Mouse (Mus musculus) spleen, postnatal 14 days (tissue): ENCODE results near the gene Ppp5c.

Experiments
- DNase-seq, 2 experiments: peaks; one replicate each; pipeline ENCODE4 v3.0.0; 2021 to 2022; ENCODE audit warnings: low spot score in 2 of 2

The Ppp5c gene

DNA sequence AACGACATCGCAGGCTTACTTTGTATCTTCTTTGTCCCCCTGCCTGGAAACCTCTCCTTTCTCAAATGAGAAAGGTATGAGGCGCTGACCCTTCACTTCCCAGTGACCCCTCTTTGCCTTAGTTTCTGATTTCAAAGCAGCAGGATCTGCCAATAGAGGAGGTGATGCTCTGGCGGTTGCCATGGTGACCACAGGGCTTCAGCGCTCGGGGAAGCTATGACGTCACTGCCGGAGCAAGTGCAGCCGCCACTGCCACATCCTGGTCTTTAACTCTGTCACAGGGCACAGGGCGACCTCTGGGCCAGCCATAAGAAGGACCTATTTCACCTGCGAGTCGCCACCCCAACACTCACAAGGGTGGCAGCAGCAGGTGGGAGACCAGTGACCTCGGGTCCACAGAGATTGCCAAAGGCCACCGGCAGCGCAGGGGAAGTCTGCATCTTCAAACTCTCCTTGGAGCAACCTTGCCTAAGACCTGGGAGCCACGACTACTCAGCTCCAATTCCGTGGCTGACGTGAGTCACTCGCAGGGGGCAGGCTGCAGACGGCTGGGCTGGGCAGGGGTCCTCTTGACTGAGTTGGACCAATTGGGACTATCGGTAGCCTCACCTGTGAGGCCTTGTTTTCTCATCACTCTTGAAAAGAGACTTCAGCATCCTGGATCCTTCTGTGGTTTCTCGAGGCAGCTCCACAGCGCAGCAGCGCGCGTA lies 44.7 kb downstream of the Ppp5c start, which contains the start of gene Gm42372:
Gm42372 (plus strand) TSS at position 228 of the 710 bp plus-strand sequence.
- DNase-seq, result peak in 1 of 2 experiments; percentile 29

DNA sequence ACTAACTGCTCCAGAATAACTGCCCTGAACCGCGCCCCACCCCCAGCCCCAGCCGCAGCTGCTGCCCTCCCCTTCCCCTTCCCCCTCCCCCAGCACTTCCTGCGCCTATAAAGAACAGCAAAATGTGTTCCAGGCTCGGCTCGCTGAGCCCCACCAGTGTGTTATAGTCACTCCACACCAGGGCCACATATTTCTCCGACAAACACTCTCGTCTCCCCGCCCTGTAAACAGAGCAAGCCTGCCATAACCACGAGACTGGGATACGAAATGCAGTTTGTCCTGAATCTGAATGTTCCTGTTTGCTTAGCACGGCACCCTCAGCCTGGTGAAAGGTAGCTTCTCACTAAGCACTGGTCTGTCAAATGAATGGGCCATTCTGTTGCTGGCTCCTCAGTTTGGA lies 47.4 kb downstream of the Ppp5c start:
- DNase-seq, result no peak

DNA sequence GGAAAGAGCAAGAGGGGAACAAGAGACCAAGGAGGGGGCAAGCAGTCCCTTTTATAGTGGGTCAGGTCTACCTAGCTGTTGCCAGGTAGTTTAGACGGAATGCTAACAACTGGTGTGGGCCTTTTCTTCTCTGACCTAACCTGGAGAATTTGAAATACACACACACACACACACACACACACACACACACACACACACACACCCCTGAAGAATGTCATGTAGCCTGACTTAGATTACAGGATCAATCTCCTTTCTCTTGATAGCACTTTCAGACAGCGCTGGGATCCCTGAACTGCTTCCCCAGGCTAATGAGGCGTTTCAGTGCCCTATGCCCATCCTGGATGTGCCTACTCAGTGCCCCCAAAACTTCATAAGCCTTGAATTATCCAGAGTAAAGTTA lies 49.1 kb downstream of the Ppp5c start:
- no peak for DNase-seq

DNA sequence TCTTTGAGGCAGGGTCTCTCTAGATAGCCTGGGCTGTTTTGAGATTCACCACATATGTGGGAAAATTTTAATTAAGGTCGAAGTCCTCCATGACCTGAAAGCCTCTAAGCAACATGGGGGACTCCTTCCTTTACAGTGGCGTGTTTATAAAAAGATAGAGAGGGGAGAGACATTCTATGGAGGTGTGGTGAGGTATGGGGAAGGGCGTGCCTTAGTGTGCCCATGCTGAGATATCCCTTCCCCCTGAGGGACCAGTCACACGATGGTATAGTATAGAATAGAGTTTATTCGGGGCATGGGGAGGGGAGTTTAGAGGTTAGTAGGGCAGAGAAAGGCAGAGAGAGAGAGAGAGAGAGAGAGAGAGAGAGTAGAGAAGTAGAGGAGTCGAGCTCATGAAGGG lies 49.6 kb downstream of the Ppp5c start:
- no peak for DNase-seq

DNA sequence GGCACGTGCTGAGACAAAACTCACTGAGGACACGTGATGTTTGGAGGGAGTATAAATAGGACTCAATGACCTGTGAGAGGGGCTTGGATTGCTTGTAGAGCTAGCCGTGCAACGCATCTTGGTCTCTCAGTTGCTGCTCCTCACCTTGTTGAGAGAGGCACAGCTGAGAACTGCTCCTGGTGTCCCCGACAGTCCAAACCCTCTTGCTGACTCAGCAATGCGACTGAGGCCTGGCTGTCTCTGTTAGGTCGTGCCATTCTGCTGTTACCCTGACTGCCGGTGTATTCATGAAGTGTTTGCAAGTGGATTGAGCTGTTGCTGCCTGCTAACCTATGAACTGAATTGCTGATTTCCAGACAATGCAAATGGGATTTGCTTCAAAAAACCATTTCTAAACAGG lies 51.4 kb downstream of the Ppp5c start:
- no peak for DNase-seq

DNA sequence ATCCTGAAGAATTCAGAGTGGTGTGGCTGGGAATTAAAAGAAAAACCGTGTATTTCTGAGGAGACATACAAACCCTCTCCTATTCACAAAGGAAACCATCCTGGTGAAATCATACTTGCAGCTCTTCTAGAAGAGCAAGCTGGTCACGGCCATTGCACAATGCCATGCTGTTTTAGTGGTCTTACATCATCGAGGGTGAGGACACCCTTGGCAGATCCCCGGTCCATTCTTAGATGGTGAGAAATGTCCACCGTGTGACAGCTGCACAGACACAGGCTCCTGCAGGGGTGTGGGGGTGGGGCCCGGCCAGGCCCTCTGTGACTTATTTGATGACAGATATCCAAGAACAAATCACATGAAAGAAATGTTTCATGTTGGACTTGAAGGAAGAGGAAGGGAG lies 53.7 kb downstream of the Ppp5c start:
- DNase-seq, result no peak

DNA sequence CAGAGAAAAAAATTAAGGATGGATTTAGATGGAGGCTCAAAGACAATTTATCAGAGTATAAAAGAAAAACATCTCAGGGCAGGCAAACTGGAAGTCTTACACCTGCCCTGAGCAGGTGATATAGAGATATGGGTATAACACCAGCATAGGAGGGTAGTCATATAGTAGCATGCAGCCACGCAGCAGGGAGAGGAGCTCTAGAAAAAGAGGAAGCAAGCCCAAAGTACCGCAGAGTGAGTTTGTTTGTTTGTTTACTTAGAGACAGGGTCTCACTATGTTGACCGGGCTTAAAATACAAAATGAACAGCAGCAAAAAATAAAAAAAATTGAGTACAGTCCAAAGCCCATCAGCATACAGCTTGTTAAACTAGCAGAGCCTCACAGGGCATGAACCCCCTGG lies 56.6 kb downstream of the Ppp5c start:
- DNase-seq, result no peak

DNA sequence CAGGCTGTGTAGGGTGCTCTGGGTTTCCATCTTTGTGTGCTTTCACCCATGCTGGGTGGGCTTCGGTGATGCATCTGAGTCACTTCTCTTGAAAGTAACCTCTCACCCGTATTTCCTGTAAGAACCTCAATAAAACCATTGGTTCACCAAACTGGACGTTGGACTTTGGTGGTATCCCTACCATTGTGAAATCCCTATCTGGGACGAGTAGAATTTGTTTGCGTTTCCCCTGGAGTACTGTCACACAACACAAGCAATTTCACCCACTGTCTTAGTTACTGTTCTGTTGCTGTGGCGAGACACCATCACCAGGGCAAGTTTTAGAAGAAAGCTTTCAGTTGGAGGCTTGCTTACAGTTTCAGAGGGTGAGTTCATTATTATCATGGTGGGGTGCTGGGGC lies 59.3 kb downstream of the Ppp5c start:
- no peak for DNase-seq

DNA sequence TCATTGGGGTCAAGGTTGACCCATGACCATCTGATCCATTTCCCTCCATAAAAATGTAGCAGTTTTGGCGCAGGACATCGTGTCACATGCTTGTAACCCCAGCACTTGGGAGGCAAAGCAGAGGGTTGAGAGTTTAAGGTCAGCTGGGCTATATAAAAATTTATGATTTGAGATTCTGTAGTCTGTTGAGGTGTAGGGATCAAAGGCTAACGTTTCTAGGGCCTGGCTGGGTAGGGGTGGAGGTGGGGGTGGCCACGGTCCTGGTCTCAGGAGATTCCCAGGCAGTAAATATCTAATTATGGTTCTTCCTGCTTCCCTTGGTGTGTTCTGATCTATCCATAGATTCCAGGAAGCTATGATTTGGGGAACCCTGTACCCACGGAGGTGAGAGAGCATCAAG lies 66.0 kb downstream of the Ppp5c start:
- DNase-seq, result no peak

DNA sequence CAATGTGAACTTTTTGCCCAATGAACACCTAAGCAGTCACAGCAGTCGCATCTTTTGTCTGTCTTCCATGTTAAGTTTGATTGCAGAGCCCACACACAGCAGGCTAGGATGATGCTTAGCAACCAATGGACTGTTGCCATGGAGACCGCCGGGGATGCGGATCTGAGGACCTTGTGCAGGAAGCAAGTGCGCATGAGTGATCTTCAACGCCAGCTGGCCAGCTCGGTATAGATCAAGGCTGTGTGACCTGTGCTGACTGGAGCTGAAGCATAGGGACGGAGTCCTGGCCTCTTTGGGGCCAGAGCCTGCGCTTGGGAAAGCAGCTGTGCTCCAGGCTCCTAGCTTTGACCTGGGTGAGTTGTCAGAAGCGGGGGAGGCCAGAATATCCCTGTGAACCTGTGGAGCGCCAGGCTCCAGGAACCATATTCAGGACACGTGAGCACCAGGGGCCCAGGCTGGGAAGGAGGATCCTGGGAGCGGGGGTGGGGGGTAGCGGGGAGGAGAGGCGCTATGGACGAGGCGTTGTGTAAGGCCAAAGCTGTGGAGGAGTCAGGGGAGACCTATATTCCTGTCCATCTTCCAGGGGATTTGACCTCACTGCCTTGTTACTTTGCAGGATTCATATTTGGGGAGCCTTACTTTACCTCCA lies 68.1 kb downstream of the Ppp5c start, which contains the start of gene Pnmal1:
Pnmal1 (plus strand) TSS at position 141 of the 649 bp plus-strand sequence.
- no peak for DNase-seq

DNA sequence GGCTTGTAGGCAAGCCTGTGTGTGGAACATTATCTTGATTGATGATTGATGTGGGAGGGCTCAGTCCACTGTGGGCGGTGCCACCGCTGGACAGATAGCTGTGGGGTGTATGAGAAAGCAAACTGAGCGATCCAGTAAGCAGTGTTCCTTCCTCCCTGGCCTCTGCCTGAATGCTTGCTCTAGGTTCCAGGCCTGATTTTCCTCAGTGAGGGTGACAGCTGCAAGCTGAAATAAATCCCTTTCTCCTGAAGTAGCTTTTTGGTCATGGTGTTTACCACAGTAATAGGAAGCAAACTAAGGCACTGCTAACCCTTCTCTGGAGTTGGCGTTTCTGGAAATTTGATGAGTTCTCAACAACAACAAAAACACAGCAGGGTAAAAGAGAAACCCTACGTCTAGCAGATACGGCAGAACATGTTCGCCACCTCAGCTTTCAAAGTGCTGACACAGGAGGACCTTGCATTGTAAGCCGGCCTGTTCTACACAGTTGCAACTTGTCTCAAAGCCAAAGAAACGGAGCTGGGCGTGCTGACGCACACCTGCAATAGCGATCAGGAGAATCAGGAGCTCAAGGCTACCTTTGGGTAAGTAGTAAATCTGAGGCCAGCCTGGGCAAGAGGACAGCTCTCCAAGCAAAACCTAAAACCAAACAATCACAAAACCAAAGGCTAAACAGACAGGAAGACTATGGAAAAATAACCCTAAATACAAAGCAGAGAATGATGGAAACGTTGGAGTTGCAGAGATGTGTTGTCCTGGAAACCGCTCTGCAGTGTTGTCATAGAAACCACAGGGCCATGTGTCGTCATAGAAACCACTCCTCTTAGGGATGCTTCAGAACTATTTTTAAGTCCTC lies 71.1 kb downstream of the Ppp5c start:
- no peak for DNase-seq

DNA sequence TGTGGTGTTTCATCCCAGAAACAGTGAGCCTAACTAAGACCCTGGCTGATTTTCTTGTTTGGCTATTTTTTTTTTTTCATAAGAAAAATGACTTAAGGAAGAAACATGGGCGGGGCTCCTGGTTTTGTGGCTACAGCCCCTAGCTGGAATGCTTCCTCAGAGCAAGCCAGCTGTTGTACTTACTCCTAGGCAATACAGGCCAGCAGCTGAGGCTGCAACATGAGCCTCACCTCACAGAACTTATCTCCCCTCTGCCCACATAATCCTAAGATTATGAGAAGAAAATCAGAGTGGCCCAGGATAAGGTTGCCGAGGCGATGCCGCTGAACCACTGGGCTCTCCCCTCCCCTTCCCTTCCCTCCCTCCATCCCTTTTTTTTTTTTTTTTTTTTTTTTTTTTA lies 72.0 kb downstream of the Ppp5c start:
- DNase-seq, result no peak
